Mouse (Mus musculus) erythroblast, embryonic 14.5 days (primary cell): Measurements from ENCODE around the gene Slc17a4.

Experiments used
- GATA1 ChIP-seq: IDR thresholded peaks from 2 replicates; pipeline ENCODE4 v1.6.1; 2012; ENCODE audit warnings: low read length, inconsistent platforms, mixed read lengths
- TAL1 ChIP-seq: IDR thresholded peaks from 3 replicates; pipeline ENCODE4 v1.6.1; 2012; ENCODE audit warnings: low read length, inconsistent platforms, mixed read lengths

DNA sequence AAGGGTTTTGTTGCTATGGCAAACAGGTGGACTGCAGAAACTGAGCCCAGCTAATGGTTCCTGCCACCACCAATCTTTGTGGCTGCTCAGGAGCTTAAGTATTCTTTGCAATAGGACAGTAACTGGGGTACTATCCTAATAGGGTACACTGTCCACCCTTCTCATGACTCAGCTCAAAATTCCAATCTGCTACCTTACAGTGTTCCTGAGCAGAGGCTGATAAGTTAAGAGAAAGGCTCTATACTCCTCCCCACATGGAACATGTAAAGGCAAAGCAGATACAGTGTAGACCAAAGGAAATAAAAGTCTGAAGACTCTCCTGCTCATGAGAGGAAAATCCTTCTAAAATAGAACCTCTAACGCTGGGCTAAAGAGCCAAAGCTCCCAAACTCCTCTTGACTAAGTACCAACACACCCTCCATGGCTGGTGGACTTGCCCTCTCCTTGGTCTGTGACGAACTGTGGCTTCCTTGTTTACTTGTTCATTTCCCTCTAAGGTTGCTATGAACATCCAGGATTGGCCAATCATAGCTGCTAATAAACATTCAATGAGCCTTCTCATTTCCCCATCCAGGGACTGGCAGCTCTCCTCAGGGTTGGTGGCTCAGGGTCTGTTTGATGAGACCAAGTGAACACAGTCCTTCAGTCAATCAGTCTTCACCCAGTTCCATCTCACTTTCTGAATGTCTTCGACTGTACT lies 27.6 kb downstream of the Slc17a4 start:
- TF ChIP-seq GATA1 (no peak), TAL1 (no peak)
